Mouse (Mus musculus) spleen, adult 12 weeks (tissue): ENCODE measurements around the gene Tm4sf1.

Experiments used
- DNase-seq: peaks from one replicate; pipeline ENCODE4 v3.0.0; 2022; ENCODE audit warnings: low spot score

The Tm4sf1 gene

GRCm38 (mm10) chr3:57301921-57302539 is at the start of gene Tm4sf1:
TSS of gene Tm4sf1 (minus strand) at chr3:57301988.
- no peak for DNase-seq

DNA sequence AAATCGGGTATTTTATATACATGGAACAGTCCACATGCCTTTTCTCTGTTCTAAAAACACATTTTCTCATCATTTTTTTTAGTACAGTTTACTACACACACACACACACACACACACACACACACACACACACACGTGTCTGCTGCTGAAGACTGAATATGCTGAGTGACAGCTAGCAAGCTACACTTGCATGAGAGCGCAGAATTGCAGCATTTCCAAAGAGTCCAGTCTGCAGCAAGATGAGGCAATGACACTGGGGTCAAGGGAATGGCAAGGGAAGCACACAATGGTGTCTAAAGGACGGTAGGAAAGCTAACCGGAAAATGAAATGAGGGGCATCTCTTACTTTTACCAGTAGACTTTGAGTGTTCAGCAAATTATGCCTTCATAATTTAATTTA is 43.0 kb upstream of the Tm4sf1 start:
- DNase-seq = no peak

DNA sequence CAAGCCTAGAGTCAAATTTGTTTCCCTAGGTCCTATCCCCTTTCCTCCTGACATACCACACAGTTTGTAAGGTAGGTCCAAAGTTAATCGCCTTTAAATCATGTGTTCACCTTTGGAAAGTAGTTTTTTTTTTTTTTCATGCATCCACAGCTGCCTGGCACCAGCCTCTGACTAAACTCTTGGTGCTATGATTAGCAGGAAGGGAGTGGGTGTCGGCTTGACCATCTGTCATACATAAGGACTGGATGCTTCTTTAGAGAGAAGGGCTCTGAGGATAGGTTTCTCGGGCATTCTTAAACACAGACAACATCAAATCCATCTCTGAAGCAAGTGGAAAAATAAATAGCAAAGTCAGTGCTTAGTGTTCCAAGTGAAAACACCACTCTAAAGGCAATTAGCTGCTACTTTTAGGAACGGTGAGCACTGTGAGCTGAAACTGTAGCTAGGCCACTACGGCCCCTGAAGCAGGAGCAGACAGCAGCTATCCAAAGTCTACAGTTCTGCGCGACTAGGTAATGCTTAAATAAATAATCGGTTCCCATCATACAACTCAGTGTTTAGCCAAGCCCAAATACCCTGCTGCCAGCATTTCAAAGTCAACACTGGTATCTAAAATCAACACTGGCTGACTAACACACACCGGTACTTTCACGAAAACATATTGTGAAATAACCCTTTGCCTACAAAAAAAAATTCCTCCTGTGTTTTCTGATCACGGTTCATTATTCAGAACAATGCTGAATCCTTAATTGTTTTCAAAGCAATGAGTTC is 42.2 kb upstream of the Tm4sf1 start:
- DNase-seq = no peak

DNA sequence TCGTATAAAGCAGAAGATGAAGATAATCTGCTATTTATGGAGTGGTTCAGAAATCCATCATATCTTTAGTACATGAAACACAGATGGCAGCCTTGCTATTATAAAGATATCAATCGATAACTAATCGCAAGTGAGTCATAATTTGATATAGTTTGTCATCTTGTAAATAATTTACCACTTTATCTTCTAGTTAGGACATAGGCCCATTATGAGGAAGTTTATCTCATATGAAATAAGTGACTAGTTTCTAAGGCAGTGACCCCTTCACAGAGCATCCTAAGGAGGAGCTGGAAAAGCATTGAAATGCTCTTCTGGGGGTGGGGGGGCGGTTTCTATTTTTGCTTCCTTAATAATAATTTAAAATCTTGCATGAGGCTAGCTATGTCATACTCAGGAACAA is 41.2 kb upstream of the Tm4sf1 start:
- DNase-seq = no peak

GRCm38 (mm10) chr3:57341321-57341720 is 39.5 kb upstream of the Tm4sf1 start:
- DNase-seq = no peak

DNA sequence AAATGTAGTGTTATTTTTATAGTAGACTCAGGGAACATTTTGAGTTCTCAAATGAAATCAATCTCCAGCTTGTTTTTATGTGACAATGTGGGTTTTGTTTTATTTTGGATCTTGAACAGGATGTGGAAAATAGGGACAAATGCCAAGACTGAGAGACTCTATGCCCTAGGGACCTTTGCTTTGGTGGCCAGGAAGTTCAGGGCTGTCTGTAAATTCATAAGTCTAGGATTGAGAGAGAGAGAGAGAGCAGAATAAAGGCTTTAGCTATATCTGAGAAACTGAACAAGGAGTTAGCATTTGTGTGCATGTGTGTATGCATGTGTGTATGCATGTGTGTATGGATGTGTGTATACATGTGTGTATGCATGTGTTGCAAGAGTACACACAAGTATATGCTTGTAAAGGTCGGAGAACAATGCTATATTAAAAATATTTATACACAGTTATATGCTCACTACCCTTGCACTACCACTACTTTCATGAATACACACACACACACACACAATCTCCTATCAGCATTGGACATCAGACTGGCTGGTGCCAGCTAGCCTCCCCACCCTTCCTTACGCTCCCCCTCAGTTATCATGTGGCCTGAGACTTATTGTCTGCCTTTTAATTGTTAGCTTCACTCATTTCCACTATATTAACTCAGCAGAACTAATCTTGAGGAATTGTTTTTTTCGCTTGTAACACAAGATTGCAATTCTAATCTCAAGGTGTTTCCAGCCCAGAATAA is 33.5 kb upstream of the Tm4sf1 start:
- no peak for DNase-seq

DNA sequence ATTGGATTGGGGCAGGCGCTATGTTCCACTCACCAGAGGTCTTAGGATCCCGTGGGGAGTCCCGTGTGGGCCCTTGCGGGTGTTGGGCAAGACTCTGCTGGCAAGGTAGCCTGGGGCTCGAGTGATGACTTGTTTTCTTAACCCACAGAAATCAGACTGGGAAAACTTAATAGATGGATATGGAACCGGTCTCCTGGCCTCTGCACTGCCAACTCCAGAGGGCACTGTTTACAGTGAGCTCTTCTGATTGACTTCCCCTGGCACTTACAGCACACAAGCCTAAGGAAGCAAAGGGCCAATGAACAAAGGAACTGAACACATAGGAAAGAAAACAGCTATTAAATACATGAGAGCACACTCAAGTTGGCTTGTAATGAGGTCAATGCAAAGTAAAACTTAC is 26.2 kb upstream of the Tm4sf1 start:
- no peak for DNase-seq

GRCm38 (mm10) chr3:57307076-57307475 is 5.3 kb upstream of the Tm4sf1 start:
- DNase-seq = no peak

DNA sequence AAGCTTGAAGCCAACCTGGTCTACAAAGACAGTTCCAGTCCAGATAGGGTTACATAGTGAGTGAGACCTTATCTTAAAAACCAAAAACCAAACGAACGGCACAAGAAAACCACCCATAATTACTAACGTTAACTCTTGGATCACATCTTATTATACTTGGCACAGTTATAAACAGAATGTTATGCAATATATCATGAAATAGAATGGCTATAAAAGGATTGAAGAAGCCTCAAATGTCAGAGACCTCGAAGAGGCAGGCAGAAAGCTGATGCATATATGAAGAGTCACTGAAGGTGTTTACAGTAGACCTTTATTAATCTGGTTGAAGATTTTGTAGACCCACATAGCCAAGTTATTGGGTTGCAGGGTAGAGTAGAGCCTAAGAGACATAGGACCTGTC is 3.8 kb upstream of the Tm4sf1 start:
- no peak for DNase-seq

- no peak for DNase-seq
Observed at GRCm38 (mm10) chr3:57304484-57304883, 2.7 kb upstream of the Tm4sf1 start.

GRCm38 (mm10) chr3:57304050-57304449 is 2.3 kb upstream of the Tm4sf1 start:
- DNase-seq = no peak

DNA sequence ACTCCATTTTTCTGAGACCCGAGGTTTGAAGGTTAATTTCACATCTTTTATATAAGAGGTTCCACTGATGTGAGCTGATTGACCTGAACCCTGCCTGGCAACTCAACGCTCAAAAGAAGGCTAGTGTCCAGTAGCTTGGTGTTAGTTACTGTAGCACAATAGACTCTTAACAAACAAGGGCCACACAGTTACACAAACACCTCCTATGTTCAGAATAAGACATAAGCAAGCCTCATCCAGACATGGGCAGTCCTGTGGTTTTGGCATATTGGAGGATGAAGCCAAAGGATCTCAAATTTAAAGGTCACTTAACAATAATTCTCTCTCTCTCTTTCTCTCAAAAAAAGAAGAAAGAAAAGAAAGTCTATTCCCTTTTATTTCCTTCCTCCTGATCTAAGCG is 1.7 kb upstream of the Tm4sf1 start:
- no peak for DNase-seq

DNA sequence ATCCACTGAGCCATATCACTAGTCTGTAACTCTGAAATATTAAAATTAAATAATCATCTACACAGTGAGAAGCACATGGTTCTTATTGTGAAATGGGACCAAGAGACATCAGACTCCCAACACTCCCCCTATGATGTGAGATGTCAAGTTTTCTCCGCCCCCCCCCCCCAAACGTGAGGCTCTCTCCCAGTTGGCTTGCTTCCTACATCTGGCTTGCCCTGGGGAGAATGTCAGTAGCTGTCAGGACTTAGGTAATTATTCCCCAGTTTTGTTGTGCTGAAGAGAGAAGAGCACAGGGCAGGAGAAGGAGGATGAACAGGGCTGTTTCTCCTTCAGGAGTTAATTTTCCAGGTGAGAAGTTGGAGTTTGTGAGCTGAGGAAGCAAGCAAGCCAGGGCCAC is 1.1 kb upstream of the Tm4sf1 start:
- DNase-seq = no peak

DNA sequence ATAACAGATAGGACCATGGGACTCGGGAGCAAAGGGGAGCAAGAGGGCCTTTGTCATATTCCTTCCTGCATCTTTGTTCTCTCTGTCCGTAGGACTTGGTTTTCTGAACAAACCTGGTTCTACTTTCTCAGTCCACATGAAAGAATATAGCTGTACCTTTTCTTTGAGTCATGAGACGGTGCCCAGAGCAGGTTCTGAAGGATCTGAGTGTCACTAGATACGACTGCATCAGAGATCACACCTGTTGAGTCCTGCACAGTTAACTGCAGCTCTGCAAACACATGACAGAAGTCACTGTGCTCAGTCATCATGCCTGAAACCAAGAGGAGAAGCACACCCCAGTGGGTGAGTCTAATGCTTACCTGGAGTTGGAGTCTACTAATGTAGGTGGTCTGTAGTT is 422 bp downstream of the Tm4sf1 start:
- DNase-seq = no peak

GRCm38 (mm10) chr3:57297991-57298390 is 3.8 kb downstream of the Tm4sf1 start:
- no peak for DNase-seq

- no peak for DNase-seq
Observed at GRCm38 (mm10) chr3:57296574-57296973, 5.2 kb downstream of the Tm4sf1 start.

GRCm38 (mm10) chr3:57295631-57296030 is 6.2 kb downstream of the Tm4sf1 start:
- DNase-seq = no peak

DNA sequence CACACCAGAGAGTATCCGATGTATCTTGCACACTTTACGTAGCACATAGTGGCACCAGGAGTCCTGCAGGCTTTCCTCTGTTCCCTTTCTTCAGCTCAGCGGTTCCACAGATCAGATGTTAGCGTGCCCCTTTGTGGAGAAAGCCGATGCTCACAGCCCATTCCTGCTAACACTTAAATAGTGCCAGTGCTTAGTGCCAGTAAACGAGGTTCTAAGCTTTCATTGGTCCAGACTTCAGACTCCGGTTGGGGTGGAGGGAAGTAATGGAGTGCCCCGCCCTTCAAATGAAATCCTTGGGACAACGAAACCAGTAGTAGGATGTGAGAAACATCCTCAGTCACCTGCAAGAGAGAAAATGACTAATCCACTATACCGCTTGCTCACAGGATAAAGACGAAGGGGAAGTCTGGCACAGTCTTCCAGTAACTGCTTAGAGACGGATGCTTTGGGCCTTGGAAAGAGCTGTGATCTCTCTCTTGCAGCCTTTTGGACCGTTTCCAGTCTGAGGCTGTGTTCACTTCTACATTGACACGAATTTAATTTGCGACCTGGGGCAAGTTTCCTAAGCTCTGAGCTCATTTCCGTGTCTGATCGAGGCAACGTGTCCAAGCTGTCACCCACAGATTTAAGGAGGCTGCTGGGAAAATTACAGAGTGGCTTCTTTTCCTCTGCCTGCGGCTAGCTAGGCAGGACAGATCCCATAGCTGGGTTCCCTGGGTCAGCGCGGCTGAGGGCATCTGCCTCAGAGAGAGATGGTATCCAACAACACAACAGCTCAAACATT is 6.9 kb downstream of the Tm4sf1 start:
- no peak for DNase-seq

DNA sequence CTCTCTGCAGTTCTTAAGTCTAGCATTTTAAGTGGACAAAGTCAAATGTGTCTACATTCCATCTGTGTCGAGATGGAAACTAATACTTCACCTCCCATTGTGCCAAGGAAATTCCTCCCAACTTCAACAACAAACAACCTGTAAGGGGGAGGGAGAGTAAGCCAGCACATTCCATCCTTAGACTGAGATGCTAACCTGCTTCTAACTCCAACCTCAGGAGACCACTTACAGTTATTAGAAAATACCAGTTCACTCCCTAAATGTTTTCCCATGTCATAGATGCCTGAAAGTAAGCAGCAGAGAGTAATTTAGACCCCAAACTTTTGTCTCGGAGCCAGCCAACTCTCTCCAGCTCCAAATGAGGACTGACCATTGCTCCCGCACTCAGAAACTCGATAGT is 7.9 kb downstream of the Tm4sf1 start:
- DNase-seq = no peak

DNA sequence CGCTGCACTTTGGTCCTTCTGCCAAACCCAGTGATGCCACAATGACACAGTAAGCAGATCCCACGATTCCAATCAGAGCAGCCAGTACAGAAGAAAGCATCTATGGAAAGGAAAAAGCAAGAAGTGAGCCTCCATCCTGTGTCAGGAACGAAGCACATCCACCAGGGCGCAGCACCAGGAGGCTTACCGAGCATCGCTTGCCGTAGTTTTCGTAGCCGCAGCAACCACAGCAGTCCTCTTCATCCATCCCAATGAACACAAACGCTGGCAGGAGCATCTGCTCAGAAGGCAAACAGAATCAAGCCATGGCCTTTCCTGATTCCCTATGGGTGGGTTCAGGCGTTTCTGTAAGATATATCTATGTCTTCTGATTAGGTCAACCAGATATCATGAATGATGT is 9.0 kb downstream of the Tm4sf1 start:
- DNase-seq = no peak

GRCm38 (mm10) chr3:57288944-57289491 is 12.8 kb downstream of the Tm4sf1 start:
- no peak for DNase-seq
